Mouse (Mus musculus) forebrain, postnatal 0 days (tissue): ENCODE measurements around the gene Retnlb. TPM values are rescaled to one million over a fixed set of nuclear protein-coding genes. Genes with fewer than 3 reads are reported as not detected.
"Not testable (repeated sequence)": the region's sequence is repeated elsewhere in the genome, so short reads cannot be mapped to it uniquely, and the experiment has no call there.

Experiments used
- ATAC-seq: fragments of 200-750 bp; cut with Nextera tagmentation; 2 replicates; pipeline ENCODE4 v1.8.0; 2017; ENCODE audit warnings: mild to moderate bottlenecking, moderate library complexity
- DNase-seq: peaks from one replicate; pipeline ENCODE4 v3.0.0-alpha.2; 2015
- H3K27ac ChIP-seq: fragments of 300-500 bp; sonication (generic); 2 replicates; pipeline ENCODE4 v1.5.1; 2014; ENCODE audit warnings: low read depth, mild to moderate bottlenecking, antibody characterized with exemption, low read length, moderate library complexity, mixed read lengths
- H3K27me3 ChIP-seq: fragments of 300-500 bp; sonication (generic); 2 replicates; pipeline ENCODE4 v1.6.1; 2014; ENCODE audit warnings: mild to moderate bottlenecking, low read length, mixed read lengths; ENCODE audit not compliant: insufficient read depth
- H3K36me3 ChIP-seq: fragments of 300-500 bp; sonication (generic); 2 replicates; pipeline ENCODE4 v1.6.1; 2014; ENCODE audit warnings: mild to moderate bottlenecking, moderate library complexity; ENCODE audit not compliant: insufficient read depth
- H3K4me1 ChIP-seq: fragments of 300-500 bp; sonication (generic); 2 replicates; pipeline ENCODE4 v1.6.1; 2014; ENCODE audit warnings: antibody characterized with exemption; ENCODE audit not compliant: insufficient read depth
- H3K4me2 ChIP-seq: fragments of 300-500 bp; sonication (generic); 2 replicates; pipeline ENCODE4 v1.6.1; 2014; ENCODE audit warnings: low read depth, mild to moderate bottlenecking, moderate library complexity
- H3K4me3 ChIP-seq: fragments of 300-500 bp; sonication (generic); 2 replicates; pipeline ENCODE4 v1.5.1; 2014; ENCODE audit warnings: low read depth, low read length, mixed read lengths
- H3K9ac ChIP-seq: fragments of 300-500 bp; sonication (generic); 2 replicates; pipeline ENCODE4 v1.6.1; 2014; ENCODE audit warnings: mild to moderate bottlenecking
- H3K9me3 ChIP-seq: fragments of 300-500 bp; sonication (generic); 2 replicates; pipeline ENCODE4 v1.6.1; 2016; ENCODE audit warnings: low read length
- CTCF ChIP-seq: sonication (generic); IDR thresholded peaks from 2 replicates; pipeline ENCODE4 v1.5.1; 2016; ENCODE audit warnings: antibody characterized with exemption, control low read depth, low read depth
- WGBS: fragments of 180-500 bp; shearing (Covaris S2); extraction: QIAGEN DNeasy Blood & Tissue Kit; methylation state at CpG from one replicate; pipeline ENCODE4 v1.1.7; 2014; 5-methylcytosine and 5-hydroxymethylcytosine counted together
- polyA plus RNA-seq: library from polyadenylated mRNA; unstranded; fragments of >200 nt; fragmentation: Nextera tagmentation; extraction: Ambion mirVana; gene quantifications from 2 replicates; pipeline ENCODE4 v1.2.1, GENCODE M21; 2015
- total RNA-seq: library from RNA; depleted of rRNA; stranded (reverse); fragments of >200 nt; gene quantifications from 2 replicates; pipeline ENCODE4 v1.2.3, GENCODE M21; 2014

The Retnlb gene
- total and polyA plus RNA-seq, 2 experiments from 2014 or later: not detected

GRCm38 (mm10) chr16:48826474-48826873 lies 9.8 kb downstream of the Retnlb start:
- no peak for TF ChIP-seq CTCF
- 93% methylated on average over 3 of the region's 3 CpGs for WGBS
- ATAC-seq: no peak

GRCm38 (mm10) chr16:48827625-48828024 lies 11.0 kb downstream of the Retnlb start:
- Histone ChIP-seq H3K9ac (no peak overlapping the region), H3K27ac (no peak overlapping the region), H3K9me3 (no peaks in the 10 kb centered on the region), H3K4me2 (no peak overlapping the region), H3K4me1 (no peaks in the 10 kb centered on the region), H3K27me3 (no peaks in the 10 kb centered on the region), H3K36me3 (no peaks in the 10 kb centered on the region), H3K4me3 (no peak overlapping the region)
- ATAC-seq (no peak), DNase-seq (no peak)
- TF ChIP-seq CTCF: no peak
- WGBS: 76% methylated on average over 1 of the region's 1 CpGs

More at GRCm38 (mm10) chr16:48826474-48826873, 9.8 kb downstream of the Retnlb start:
- no peak overlapping the region for H3K9ac ChIP-seq
- no peak overlapping the region for H3K4me2 ChIP-seq
- H3K27ac ChIP-seq: no peak overlapping the region
- no peaks in the 10 kb centered on the region for H3K4me1 ChIP-seq
- H3K36me3 ChIP-seq: no peaks in the 10 kb centered on the region
- no peak for DNase-seq
- no peaks in the 10 kb centered on the region for H3K9me3 ChIP-seq
- H3K27me3 ChIP-seq: no peaks in the 10 kb centered on the region
- H3K4me3 ChIP-seq: no peak overlapping the region

- no peak for TF ChIP-seq CTCF
- Histone ChIP-seq H3K4me2 (no peak overlapping the region), H3K4me3 (no peak overlapping the region), H3K27ac (no peak overlapping the region), H3K36me3 (no peaks in the 10 kb centered on the region), H3K4me1 (no peaks in the 10 kb centered on the region), H3K27me3 (no peaks in the 10 kb centered on the region), H3K9ac (no peak overlapping the region), H3K9me3 (no peaks in the 10 kb centered on the region)
- no peak for DNase-seq
- WGBS: 90% methylated on average over 4 of the region's 4 CpGs
- no peak for ATAC-seq
Measured at GRCm38 (mm10) chr16:48829060-48829459, 12.4 kb downstream of the Retnlb start.

GRCm38 (mm10) chr16:48832055-48832454 lies 15.4 kb downstream of the Retnlb start:
- DNase-seq (no peak), ATAC-seq (no peak)
- no peak overlapping the region for H3K4me2 ChIP-seq
- no peak overlapping the region for H3K9ac ChIP-seq
- H3K9me3 ChIP-seq: no peaks in the 10 kb centered on the region
- H3K27ac ChIP-seq: no peak overlapping the region
- H3K4me1 ChIP-seq: no peaks in the 10 kb centered on the region
- no peaks in the 10 kb centered on the region for H3K27me3 ChIP-seq
- no peak overlapping the region for H3K4me3 ChIP-seq
- no peaks in the 10 kb centered on the region for H3K36me3 ChIP-seq
- TF ChIP-seq CTCF: no peak
- 86% methylated on average over 7 of the region's 8 CpGs for WGBS

- 64% methylated on average over 1 of the region's 1 CpGs for WGBS
- not testable (repeated sequence) for ATAC-seq, H3K27me3 ChIP-seq, H3K4me2 ChIP-seq, H3K9ac ChIP-seq, H3K27ac ChIP-seq, H3K4me1 ChIP-seq, H3K36me3 ChIP-seq, DNase-seq, H3K4me3 ChIP-seq, H3K9me3 ChIP-seq
Measured at GRCm38 (mm10) chr16:48833626-48834025, 17.0 kb downstream of the Retnlb start.

- 89% methylated on average over 3 of the region's 3 CpGs for WGBS
- Histone ChIP-seq H3K4me3 (no peak within 1 kb of the TSS), H3K9me3 (no peaks in the 10 kb centered on the region), H3K9ac (no peak within 1 kb of the TSS), H3K4me1 (no peaks in the 10 kb centered on the region), H3K4me2 (no peak within 1 kb of the TSS), H3K27me3 (no peaks in the 10 kb centered on the region), H3K36me3 (no peaks in the 10 kb centered on the region), H3K27ac (no peak within 1 kb of the TSS)
- no peak for DNase-seq
- no peak for TF ChIP-seq CTCF
- no peak for ATAC-seq
Measured at GRCm38 (mm10) chr16:48842266-48842665, 25.6 kb downstream of the Retnlb start, which contains the start of gene Retnla. Gene Retnla (plus strand): TSS chr16:48842551.

GRCm38 (mm10) chr16:48843671-48844386 lies 27.2 kb downstream of the Retnlb start:
- Histone ChIP-seq H3K4me3 (no peak overlapping the region), H3K9ac (no peak overlapping the region), H3K4me2 (no peak overlapping the region), H3K9me3 (no peaks in the 10 kb centered on the region), H3K36me3 (no peaks in the 10 kb centered on the region), H3K4me1 (no peaks in the 10 kb centered on the region), H3K27me3 (no peaks in the 10 kb centered on the region), H3K27ac (no peak overlapping the region)
- no peak for TF ChIP-seq CTCF
- DNase-seq (no peak), ATAC-seq (no peak)
- WGBS: 93% methylated on average over 4 of the region's 4 CpGs

- not testable (repeated sequence) for H3K9ac ChIP-seq, H3K9me3 ChIP-seq, H3K4me3 ChIP-seq, H3K4me2 ChIP-seq, H3K27ac ChIP-seq, H3K36me3 ChIP-seq, H3K4me1 ChIP-seq, H3K27me3 ChIP-seq, ATAC-seq, DNase-seq
- 92% methylated on average over 1 of the region's 1 CpGs for WGBS
Measured at GRCm38 (mm10) chr16:48865004-48865403, 48.3 kb downstream of the Retnlb start.
